Mouse (Mus musculus) lung, postnatal 36 days (tissue): ENCODE measurements around the gene Hoxc5.
A peak's percentile ranks its signal among the peaks of the same experiment; 100 is the strongest.

Experiments used
- DNase-seq: peaks from one replicate; pipeline ENCODE4 v3.0.0; 2022; ENCODE audit warnings: mixed read lengths

Hoxc5 gene

GRCm38 (mm10) chr15:102945185-102946077 lies 21.8 kb upstream of the Hoxc5 start:
- no peak for DNase-seq

GRCm38 (mm10) chr15:102947276-102947675 lies 20.0 kb upstream of the Hoxc5 start:
- no peak for DNase-seq

- DNase-seq: no peak
Observed at GRCm38 (mm10) chr15:102948842-102949241, 18.4 kb upstream of the Hoxc5 start.

- no peak for DNase-seq
Observed at GRCm38 (mm10) chr15:102949696-102950095, 17.5 kb upstream of the Hoxc5 start.

GRCm38 (mm10) chr15:102950877-102951276 lies 16.4 kb upstream of the Hoxc5 start:
- DNase-seq: no peak

- DNase-seq: no peak
Observed at GRCm38 (mm10) chr15:102953561-102953960, 13.7 kb upstream of the Hoxc5 start.

GRCm38 (mm10) chr15:102954192-102955006 lies 12.8 kb upstream of the Hoxc5 start, which contains the start of gene Hoxc11:
TSS of gene Hoxc11 (plus strand) at chr15:102954427.
- no peak for DNase-seq

GRCm38 (mm10) chr15:102955007-102955382 lies 12.2 kb upstream of the Hoxc5 start:
- no peak for DNase-seq

GRCm38 (mm10) chr15:102955833-102956640 lies 11.2 kb upstream of the Hoxc5 start:
- DNase-seq: no peak

- no peak for DNase-seq
Observed at GRCm38 (mm10) chr15:102956906-102957305, 10.3 kb upstream of the Hoxc5 start.

GRCm38 (mm10) chr15:102959663-102960191 lies 7.5 kb upstream of the Hoxc5 start:
- no peak for DNase-seq

- DNase-seq: no peak
Observed at GRCm38 (mm10) chr15:102961728-102962127, 5.5 kb upstream of the Hoxc5 start.

GRCm38 (mm10) chr15:102962492-102962891 lies 4.8 kb upstream of the Hoxc5 start:
- DNase-seq: no peak

GRCm38 (mm10) chr15:102963259-102963658 lies 4.0 kb upstream of the Hoxc5 start:
- no peak for DNase-seq

- DNase-seq: peak; percentile 11
Observed at GRCm38 (mm10) chr15:102963671-102964640, 3.3 kb upstream of the Hoxc5 start.

GRCm38 (mm10) chr15:102965003-102965891 lies 2.0 kb upstream of the Hoxc5 start:
- no peak for DNase-seq

- DNase-seq: peak; percentile 72
Observed at GRCm38 (mm10) chr15:102965892-102966775, 1.1 kb upstream of the Hoxc5 start.

GRCm38 (mm10) chr15:102966776-102967311 lies 399 bp upstream of the Hoxc5 start, which contains the start of gene Hoxc10:
TSS of gene Hoxc10 (plus strand) at chr15:102966796.
- no peak for DNase-seq
